Mouse (Mus musculus): ENCODE results near the gene Sema3c. TPM values are rescaled to one million over a fixed set of nuclear protein-coding genes. Genes with fewer than 3 reads are reported as not detected.

Sema3c gene
- polyA plus RNA-seq (2014; fragmentation: Illumina TruSeq; extraction: RNeasy Lipid Tissue Mini Kit (QIAGEN cat#74804); ENCODE audit: low read depth, low replicate concordance): 15.4 TPM

GRCm38 (mm10) chr5:17573694-17574380 is at the start of gene Sema3c:
TSS of gene Sema3c (plus strand) at chr5:17574281.

Other genes with a start within 250 kb of the Sema3c start
- not detected for gene Speer4f2, start 201.1 kb upstream of the Sema3c start, polyA plus RNA-seq (2014; fragmentation: Illumina TruSeq; extraction: RNeasy Lipid Tissue Mini Kit (QIAGEN cat#74804); ENCODE audit: low read depth, low replicate concordance)
- not detected for gene Speer4f1, start 98.2 kb upstream of the Sema3c start, polyA plus RNA-seq (2014; fragmentation: Illumina TruSeq; extraction: RNeasy Lipid Tissue Mini Kit (QIAGEN cat#74804); ENCODE audit: low read depth, low replicate concordance)

All from adrenal gland, adult 10 weeks (tissue).